Mouse (Mus musculus) adrenal gland, adult 8-10 months (tissue): ENCODE results near the gene Sv2a. TPM values are rescaled to one million over a fixed set of nuclear protein-coding genes. Genes with fewer than 3 reads are reported as not detected.

Source experiments
- microRNA-seq, 2 experiments: library from miRNA; unstranded; fragments of <30 nt; microRNA quantifications; one replicate each; pipeline ENCODE4 v1.2.0; 2022
- total RNA-seq, 4 experiments: library from RNA; stranded (reverse); gene quantifications; 2 replicates each; pipeline ENCODE4 v1.2.4; 2022

Gene Sv2a
- total RNA-seq, 4 experiments from 2014 or later = 9.4 to 16.7 (median 13.6) TPM

Small RNA genes within 50 kb of the gene (microRNA-seq; reads per million reads assigned to microRNA genes)
- gene Gm44492 (0 to 0.17 reads per million in 2 experiments), gene Gm47311 (0 reads per million in 2 experiments)

Other genes with a start within 250 kb of the Sv2a start
- gene Plekho1, start 185.2 kb upstream of the Sv2a start, total RNA-seq = 10 to 100 TPM; 16.8 to 33.6 (median 28.7) TPM
- 10 to 100 TPM; 29.7 to 49.0 (median 34.9) TPM for gene Vps45, start 122.7 kb upstream of the Sv2a start, total RNA-seq
- 10 to 100 TPM; 37.8 to 55.2 (median 47.2) TPM for gene Otud7b, start 76.6 kb upstream of the Sv2a start, total RNA-seq
- 10 to 100 TPM; 14.7 to 70.7 (median 43.7) TPM for gene Mtmr11, start 19.1 kb upstream of the Sv2a start, total RNA-seq
- 10 to 100 TPM; 46.8 to 59.3 (median 50.8) TPM for gene Sf3b4, start 8.8 kb upstream of the Sv2a start, total RNA-seq
- gene Bola1, start 38.6 kb downstream of the Sv2a start, total RNA-seq = 10 to 100 TPM; 24.2 to 48.0 (median 33.0) TPM
- gene Hist2h2ab, start 38.7 kb downstream of the Sv2a start, total RNA-seq = 1 to 10 TPM; 4.8 to 9.2 (median 9.0) TPM
- gene Hist2h2ac, start 39.7 kb downstream of the Sv2a start, total RNA-seq = 10 to 100 TPM; 53.1 to 90.6 (median 58.9) TPM
- gene Hist2h2be, start 40.0 kb downstream of the Sv2a start, total RNA-seq = 10 to 100 TPM; 13.8 to 27.3 (median 25.2) TPM
- gene Hist2h3c2, start 58.0 kb downstream of the Sv2a start, total RNA-seq = 10 to 100 TPM; 13.0 to 27.9 (median 18.2) TPM
- gene Hist2h2aa2, start 59.1 kb downstream of the Sv2a start, total RNA-seq = 100 to 1,000 TPM; 483 to 517 (median 507) TPM
- gene Hist2h2aa1, start 64.3 kb downstream of the Sv2a start, total RNA-seq = 10 to 100 TPM; 14.1 to 18.6 (median 17.5) TPM
- not detected for gene Hist2h3c1, start 65.5 kb downstream of the Sv2a start, total RNA-seq
- gene Hist2h4, start 82.2 kb downstream of the Sv2a start, total RNA-seq = 10 to 100 TPM; 27.4 to 37.9 (median 32.5) TPM
- gene Hist2h3b, start 87.5 kb downstream of the Sv2a start, total RNA-seq = 100 to 1,000 TPM in 1 of 4 experiments, 10 to 100 TPM in 3; 50.3 to 108 (median 73.7) TPM
- 100 to 1,000 TPM in 1 of 4 experiments, 10 to 100 TPM in 3; 70.8 to 139 (median 88.2) TPM for gene Hist2h2bb, start 88.6 kb downstream of the Sv2a start, total RNA-seq
- 1 to 10 TPM; 2.2 to 4.3 (median 3.3) TPM for gene Fcgr1, start 112.8 kb downstream of the Sv2a start, total RNA-seq